Mouse (Mus musculus) intestine, embryonic 15.5 days (tissue): ENCODE data around the gene Lsm12. TPM values are rescaled to one million over a fixed set of nuclear protein-coding genes. Genes with fewer than 3 reads are reported as not detected.
A peak's percentile ranks its signal among the peaks of the same experiment; 100 is the strongest.

Experiments
- ATAC-seq: fragments of 200-750 bp; cut with Nextera tagmentation; 2 replicates; pipeline ENCODE4 v1.8.0; 2017; ENCODE audit warnings: moderate TSS enrichment, moderate library complexity
- H3K27ac ChIP-seq: fragments of 300-500 bp; sonication (generic); 2 replicates; pipeline ENCODE4 v1.5.1; 2015; ENCODE audit warnings: mild to moderate bottlenecking, inconsistent platforms
- H3K27me3 ChIP-seq: fragments of 300-500 bp; sonication (generic); replicated peaks from 2 replicates; pipeline ENCODE4 v1.6.1; 2015; ENCODE audit warnings: inconsistent platforms
- H3K36me3 ChIP-seq: fragments of 300-500 bp; sonication (generic); 2 replicates; pipeline ENCODE4 v1.6.1; 2015; ENCODE audit warnings: inconsistent platforms
- H3K4me1 ChIP-seq: fragments of 300-500 bp; sonication (generic); replicated peaks from 2 replicates; pipeline ENCODE4 v1.6.1; 2015; ENCODE audit warnings: inconsistent platforms
- H3K4me2 ChIP-seq: fragments of 300-500 bp; sonication (generic); replicated peaks from 2 replicates; pipeline ENCODE4 v1.6.1; 2015; ENCODE audit warnings: mild to moderate bottlenecking, inconsistent platforms
- H3K4me3 ChIP-seq: fragments of 300-500 bp; sonication (generic); replicated peaks from 2 replicates; pipeline ENCODE4 v1.5.1; 2015; ENCODE audit warnings: inconsistent platforms
- H3K9ac ChIP-seq: fragments of 300-500 bp; sonication (generic); 2 replicates; pipeline ENCODE4 v1.6.1; 2015; ENCODE audit warnings: inconsistent platforms
- H3K9me3 ChIP-seq: fragments of 300-500 bp; sonication (generic); 2 replicates; pipeline ENCODE4 v1.6.1; 2016; ENCODE audit warnings: inconsistent platforms
- WGBS: fragments of 180-500 bp; shearing (Covaris S2); methylation state at CpG from one replicate; pipeline ENCODE4 v1.1.7; 2015; 5-methylcytosine and 5-hydroxymethylcytosine counted together
- polyA plus RNA-seq: library from polyadenylated mRNA; unstranded; fragments of >200 nt; fragmentation: Nextera tagmentation; extraction: Ambion mirVana; gene quantifications from 2 replicates; pipeline ENCODE4 v1.2.1, GENCODE M21; 2015

The Lsm12 gene
- polyA plus RNA-seq, 1 experiment from 2014 or later: 140 TPM

DNA sequence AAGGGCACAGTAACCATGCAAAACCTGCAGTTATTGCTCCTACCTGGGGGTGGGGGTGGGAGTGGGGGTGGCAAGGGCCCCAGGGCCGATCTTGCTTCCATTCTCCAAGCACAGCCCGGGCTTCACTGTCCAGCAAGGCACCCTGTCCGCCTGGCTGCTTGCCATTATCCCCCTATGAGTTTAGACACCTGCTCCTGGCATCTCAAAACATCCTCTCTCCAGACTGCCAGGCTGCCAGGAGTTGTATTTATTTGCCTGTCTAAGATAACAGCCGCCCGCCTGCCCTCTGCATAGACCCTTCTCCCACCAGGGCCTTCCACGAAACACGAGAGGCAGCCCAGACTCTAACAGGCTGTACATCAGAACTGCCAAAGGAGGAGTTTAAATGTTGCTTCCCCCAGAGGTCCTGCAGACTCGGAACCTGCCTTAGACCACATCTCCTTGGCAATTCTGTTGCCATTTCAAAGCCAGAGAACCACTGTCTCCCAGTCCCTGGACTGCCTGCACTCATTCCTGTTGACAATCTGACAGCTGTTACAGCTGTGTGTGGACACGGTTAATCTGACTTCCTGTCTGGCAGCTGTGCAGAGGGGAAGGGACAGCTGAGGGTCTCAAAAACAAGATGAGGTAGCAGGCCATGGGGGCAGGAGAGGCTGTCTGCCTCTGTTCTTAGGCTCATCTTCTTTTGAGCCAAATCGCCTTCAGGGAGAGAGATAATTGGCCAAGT is 29.5 kb upstream of the Lsm12 start:
- Histone ChIP-seq H3K27ac (peak overlapping the region; percentile 74), H3K9ac (no peak overlapping the region), H3K9me3 (no peaks in the 10 kb centered on the region), H3K27me3 (no peaks in the 10 kb centered on the region), H3K4me2 (peak overlapping the region; percentile 95), H3K36me3 (no peaks in the 10 kb centered on the region), H3K4me3 (no peak overlapping the region), H3K4me1 (peaks cover 82% of the 10 kb centered on the region)
- ATAC-seq: no peak
- WGBS: 27% methylated on average over 10 of the region's 10 CpGs

DNA sequence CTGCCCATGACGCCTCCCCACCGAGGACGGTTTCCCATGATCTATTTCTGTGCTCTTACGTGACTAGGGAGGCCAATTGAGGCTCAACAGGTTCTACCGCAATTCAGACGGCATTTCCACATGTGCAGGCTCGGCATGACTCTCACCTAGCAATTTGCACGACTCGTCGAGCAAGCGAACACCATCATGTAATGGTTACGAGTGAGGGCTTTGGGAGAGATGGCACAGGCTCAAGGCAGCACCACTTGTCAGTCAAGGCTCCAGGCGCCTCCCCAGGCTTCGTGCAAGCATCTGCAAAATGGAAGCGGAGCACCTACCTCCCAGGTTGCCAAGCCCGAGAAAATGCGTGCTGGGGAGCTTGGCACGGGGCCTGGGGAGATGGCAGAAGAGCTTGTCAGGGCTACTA is 26.8 kb upstream of the Lsm12 start:
- no peak overlapping the region for H3K9ac ChIP-seq
- no peak overlapping the region for H3K4me2 ChIP-seq
- H3K9me3 ChIP-seq: no peaks in the 10 kb centered on the region
- peaks cover 80% of the 10 kb centered on the region for H3K4me1 ChIP-seq
- H3K27ac ChIP-seq: no peak overlapping the region
- 59% methylated on average over 18 of the region's 18 CpGs for WGBS
- no peaks in the 10 kb centered on the region for H3K36me3 ChIP-seq
- no peak overlapping the region for H3K4me3 ChIP-seq
- ATAC-seq: no peak
- no peaks in the 10 kb centered on the region for H3K27me3 ChIP-seq

DNA sequence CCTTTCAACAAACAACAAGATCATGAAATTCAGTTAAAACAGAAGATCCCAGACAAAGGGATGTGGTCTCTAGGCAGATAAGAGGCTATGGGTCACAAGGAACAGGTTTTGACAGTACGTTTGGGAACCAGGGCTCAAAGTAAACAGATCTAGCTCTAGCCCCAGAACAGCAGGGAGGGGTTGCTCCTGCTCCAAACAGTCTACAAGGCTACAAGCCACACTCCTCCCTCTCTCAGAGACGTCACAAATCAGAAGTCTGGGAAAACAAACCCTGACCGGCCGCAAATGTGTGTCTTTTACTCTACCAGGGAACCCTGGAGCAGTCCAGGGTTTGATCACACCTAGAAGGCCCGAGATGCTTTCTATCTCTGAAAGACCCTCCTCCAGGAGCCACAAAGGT is 25.9 kb upstream of the Lsm12 start:
- Histone ChIP-seq H3K27ac (no peak overlapping the region), H3K36me3 (peaks cover 7% of the 10 kb centered on the region), H3K9ac (no peak overlapping the region), H3K9me3 (no peaks in the 10 kb centered on the region), H3K4me3 (no peak overlapping the region), H3K27me3 (no peaks in the 10 kb centered on the region), H3K4me2 (0 out of 2 replicates have a peak overlapping the region, but pooled peaks have one; percentile 2), H3K4me1 (peaks cover 74% of the 10 kb centered on the region)
- no peak for ATAC-seq
- 29% methylated on average over 5 of the region's 5 CpGs for WGBS

GRCm38 (mm10) chr11:102210185-102210584 is 25.1 kb upstream of the Lsm12 start:
- no peaks in the 10 kb centered on the region for H3K9me3 ChIP-seq
- no peaks in the 10 kb centered on the region for H3K27me3 ChIP-seq
- H3K27ac ChIP-seq: no peak overlapping the region
- no peak overlapping the region for H3K4me3 ChIP-seq
- H3K9ac ChIP-seq: no peak overlapping the region
- no peak for ATAC-seq
- no peak overlapping the region for H3K4me2 ChIP-seq
- peaks cover 8% of the 10 kb centered on the region for H3K36me3 ChIP-seq
- 73% methylated on average over 3 of the region's 3 CpGs for WGBS
- peaks cover 66% of the 10 kb centered on the region for H3K4me1 ChIP-seq

- Histone ChIP-seq H3K36me3 (peaks cover 11% of the 10 kb centered on the region), H3K27ac (no peak overlapping the region), H3K27me3 (no peaks in the 10 kb centered on the region), H3K4me1 (peaks cover 62% of the 10 kb centered on the region), H3K9ac (no peak overlapping the region), H3K4me2 (no peak overlapping the region), H3K4me3 (no peak overlapping the region), H3K9me3 (no peaks in the 10 kb centered on the region)
- no peak for ATAC-seq
- 35% methylated on average over 2 of the region's 2 CpGs for WGBS
Measured at GRCm38 (mm10) chr11:102209742-102210141, 24.6 kb upstream of the Lsm12 start.

- Histone ChIP-seq H3K9me3 (no peaks in the 10 kb centered on the region), H3K9ac (no peak overlapping the region), H3K4me3 (no peak overlapping the region), H3K4me2 (0 out of 2 replicates have a peak overlapping the region, but pooled peaks have one; percentile 9), H3K27ac (peak overlapping the region; percentile 8; the same call in 1 of the 2 replicates), H3K36me3 (peaks cover 18% of the 10 kb centered on the region), H3K4me1 (peaks cover 53% of the 10 kb centered on the region), H3K27me3 (no peaks in the 10 kb centered on the region)
- WGBS: 28% methylated on average over 4 of the region's 4 CpGs
- no peak for ATAC-seq
Measured at GRCm38 (mm10) chr11:102208846-102209245, 23.8 kb upstream of the Lsm12 start.

DNA sequence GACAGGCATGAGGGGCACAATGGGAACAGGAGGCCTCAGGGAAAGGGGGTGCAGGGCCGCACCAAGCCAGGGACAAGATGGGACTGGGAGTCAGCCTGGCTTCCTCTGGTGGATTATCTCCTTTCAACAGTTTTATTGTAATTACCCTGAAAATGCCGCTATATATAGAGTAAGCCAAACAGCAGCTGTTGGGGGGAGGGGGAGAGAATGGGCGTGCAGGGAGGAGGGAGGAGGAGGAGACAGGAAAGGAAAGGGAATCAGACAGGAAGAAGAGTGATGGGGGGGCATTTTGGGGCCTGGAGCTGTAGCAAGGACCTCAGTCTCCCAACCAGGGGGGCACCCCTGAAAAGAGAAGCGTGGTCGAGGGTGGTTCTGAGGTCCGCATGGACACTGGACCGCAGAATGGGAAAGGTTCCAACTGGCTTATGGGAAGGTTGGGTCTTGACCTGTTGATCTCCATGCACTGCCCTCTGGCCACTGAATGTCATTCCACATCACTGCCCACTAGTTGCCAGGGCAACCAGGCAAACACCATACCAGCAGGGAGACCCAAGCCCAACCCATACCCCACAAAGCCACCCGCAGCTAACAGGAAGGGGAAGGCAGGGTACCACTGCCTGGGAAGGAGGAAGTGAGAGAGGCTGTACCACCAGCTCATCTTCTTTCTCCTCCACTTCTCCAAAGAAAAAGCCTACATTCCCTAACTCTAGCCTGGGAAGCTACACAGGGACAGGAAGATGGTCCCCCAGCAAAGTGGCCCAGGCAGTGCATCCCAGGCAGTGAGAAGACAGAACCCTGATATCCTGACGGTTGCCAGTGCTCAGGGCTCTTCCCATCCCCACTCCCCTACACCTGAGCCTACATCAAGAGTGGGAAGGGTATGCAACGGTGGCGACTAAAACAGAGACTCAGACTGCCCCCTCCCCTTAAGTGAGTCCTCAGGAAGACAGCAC is 23.0 kb upstream of the Lsm12 start:
- 41% methylated on average over 11 of the region's 11 CpGs for WGBS
- H3K4me1 ChIP-seq: peaks cover 46% of the 10 kb centered on the region

GRCm38 (mm10) chr11:102206481-102206880 is 21.4 kb upstream of the Lsm12 start:
- H3K27me3 ChIP-seq: no peaks in the 10 kb centered on the region
- H3K9me3 ChIP-seq: no peaks in the 10 kb centered on the region
- no peak overlapping the region for H3K4me3 ChIP-seq
- H3K36me3 ChIP-seq: peaks cover 30% of the 10 kb centered on the region
- no peak for ATAC-seq
- no peak overlapping the region; the same call in 1 of the 2 replicates for H3K27ac ChIP-seq
- H3K4me1 ChIP-seq: peaks cover 39% of the 10 kb centered on the region
- WGBS: 72% methylated on average over 30 of the region's 30 CpGs
- no peak overlapping the region for H3K4me2 ChIP-seq
- H3K9ac ChIP-seq: no peak overlapping the region

More for the DNA sequence above, 23.0 kb upstream of the Lsm12 start:
- Histone ChIP-seq H3K27me3 (no peaks in the 10 kb centered on the region), H3K9ac (no peak overlapping the region), H3K27ac (peak overlapping the region; percentile 25), H3K4me3 (no peak overlapping the region), H3K36me3 (peaks cover 22% of the 10 kb centered on the region), H3K4me2 (peak overlapping the region; percentile 26; the same call in 1 of the 2 replicates), H3K9me3 (no peaks in the 10 kb centered on the region)
- peak; percentile 27 for ATAC-seq

- ATAC-seq: no peak; the same call in 1 of the 2 replicates
- no peaks in the 10 kb centered on the region for H3K9me3 ChIP-seq
- H3K36me3 ChIP-seq: peaks cover 45% of the 10 kb centered on the region
- no peak overlapping the region for H3K9ac ChIP-seq
- H3K4me1 ChIP-seq: 0 out of 2 replicates have a peak, but pooled peaks cover 5% of the 10 kb centered on the region
- H3K27me3 ChIP-seq: no peaks in the 10 kb centered on the region
- H3K4me2 ChIP-seq: no peak overlapping the region
- WGBS: 72% methylated on average over 12 of the region's 12 CpGs
- H3K27ac ChIP-seq: no peak overlapping the region
- no peak overlapping the region for H3K4me3 ChIP-seq
Measured at GRCm38 (mm10) chr11:102201408-102201821, 16.3 kb upstream of the Lsm12 start.

DNA sequence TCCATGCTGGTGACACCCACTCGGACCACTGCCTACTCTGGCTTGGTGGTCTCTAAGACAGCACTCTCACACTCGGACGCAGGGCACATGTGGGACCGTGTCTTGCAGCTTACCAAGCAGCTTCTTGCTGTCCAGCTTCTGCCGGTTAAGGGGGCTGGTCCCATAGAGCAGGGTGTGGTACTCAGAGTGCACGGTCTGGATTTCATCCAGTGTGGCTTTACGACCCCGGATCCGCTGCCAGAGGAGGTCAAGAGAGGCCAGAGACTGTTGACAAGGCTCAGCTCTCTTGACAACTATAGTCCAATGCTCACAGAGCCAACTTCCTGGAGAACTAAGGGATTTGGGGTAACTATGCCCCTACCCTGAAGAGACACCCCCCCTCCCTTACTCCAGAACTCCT is 14.8 kb upstream of the Lsm12 start:
- H3K27ac ChIP-seq: no peak overlapping the region
- H3K27me3 ChIP-seq: no peaks in the 10 kb centered on the region
- no peak overlapping the region for H3K4me2 ChIP-seq
- H3K9me3 ChIP-seq: no peaks in the 10 kb centered on the region
- 31% methylated on average over 9 of the region's 9 CpGs for WGBS
- H3K4me1 ChIP-seq: 0 out of 2 replicates have a peak, but pooled peaks cover 5% of the 10 kb centered on the region
- H3K9ac ChIP-seq: no peak overlapping the region
- H3K36me3 ChIP-seq: peaks cover 51% of the 10 kb centered on the region
- no peak overlapping the region for H3K4me3 ChIP-seq
- ATAC-seq: no peak

DNA sequence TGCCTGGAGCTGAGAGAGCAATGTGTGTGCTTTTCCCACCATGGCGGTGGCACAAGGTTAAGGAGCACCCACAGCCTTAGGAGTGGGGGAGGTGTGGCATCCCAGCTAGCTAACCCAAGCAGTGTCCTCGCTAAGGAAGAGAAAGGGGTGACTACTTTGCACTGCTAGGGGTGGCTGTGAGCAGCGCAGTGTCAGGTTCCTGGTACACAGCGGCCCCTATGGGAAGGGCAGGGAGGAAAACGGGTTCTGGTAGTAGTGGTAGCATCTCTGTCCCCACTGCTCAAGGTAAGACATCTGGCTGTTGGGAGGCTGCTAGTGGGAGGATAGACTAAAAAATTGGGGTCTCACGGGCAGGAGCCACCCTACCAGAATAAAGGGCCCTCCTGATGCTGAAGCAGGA is 13.1 kb upstream of the Lsm12 start:
- ATAC-seq: no peak
- peaks cover 44% of the 10 kb centered on the region for H3K36me3 ChIP-seq

More for the DNA sequence above, 13.1 kb upstream of the Lsm12 start:
- H3K4me3 ChIP-seq: no peak overlapping the region
- H3K27ac ChIP-seq: no peak overlapping the region
- WGBS: 67% methylated on average over 6 of the region's 6 CpGs
- H3K27me3 ChIP-seq: no peaks in the 10 kb centered on the region
- H3K9ac ChIP-seq: no peak overlapping the region
- H3K9me3 ChIP-seq: no peaks in the 10 kb centered on the region
- H3K4me1 ChIP-seq: 0 out of 2 replicates have a peak, but pooled peaks cover 5% of the 10 kb centered on the region
- no peak overlapping the region for H3K4me2 ChIP-seq
